Mouse (Mus musculus) liver, embryonic 14.5 days (tissue): Measurements from ENCODE around the gene Gmpr.

ENCODE experiments used
- CTCF ChIP-seq: IDR thresholded peaks from 2 replicates; pipeline ENCODE4 v1.5.1; 2016; ENCODE audit warnings: antibody characterized with exemption, low read depth, control low read depth
- EP300 ChIP-seq: IDR thresholded peaks from 2 replicates; pipeline ENCODE4 v1.6.1; 2016; ENCODE audit warnings: antibody characterized with exemption, low read depth

DNA sequence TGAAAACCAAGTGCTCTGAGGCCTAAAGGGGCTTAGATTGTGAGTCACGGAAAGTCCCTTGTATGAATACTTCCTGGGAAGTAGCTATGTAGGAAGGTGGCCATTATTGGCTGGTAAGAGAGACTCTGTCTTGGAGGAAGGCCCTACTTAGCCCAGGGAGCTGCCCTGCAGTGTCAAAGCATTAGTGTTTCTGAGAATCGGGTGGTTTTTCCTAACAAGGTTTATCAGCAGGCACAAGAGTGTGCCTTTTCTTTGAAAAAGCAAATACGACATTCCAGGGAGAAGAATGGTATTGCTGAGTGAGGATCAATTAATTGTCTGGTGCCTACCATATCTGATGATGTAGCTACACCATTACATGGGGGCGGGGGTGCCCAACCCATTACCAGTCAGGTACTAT lies 39.7 kb downstream of the Gmpr start:
- TF ChIP-seq CTCF (no peak), EP300 (peak; percentile 45)
